ENCODE assay signal across 7 mouse cellular contexts in genomic region chr7:44816470-44817021, GRCm38 (mm10). TPM values are rescaled to one million over a fixed set of nuclear protein-coding genes. Genes with fewer than 3 reads are reported as not detected.
DNase-seq lines count a peak whose midpoint lies in the region; ATAC-seq and TF ChIP-seq lines count a peak whose summit lies in the region.

Gene Atf5 (minus strand): TSS chr7:44816658.

- ATAC-seq in G1E (ENCODE audit: extremely low read depth, insufficient number of reproducible peaks, low FRiP score, poor library complexity, severe bottlenecking) = no peak
- ATAC-seq in lung, postnatal 0 days = peak; percentile 18

- TF ChIP-seq POLR2A in heart, adult 2 months (IDR thresholded peaks at IDR 0.05; ENCODE audit: insufficient read depth, low read depth, low read length) = 0 out of 2 replicates have a peak, but pooled peaks have one; percentile 12

- TF ChIP-seq CTCF in G1E (IDR thresholded peaks at IDR 0.05; ENCODE audit: low read depth, low read length) = no peak
- no peak for TF ChIP-seq CTCF in heart, adult 2 months (IDR thresholded peaks at IDR 0.05)
- TF ChIP-seq CTCF in lung, postnatal 0 days (IDR thresholded peaks at IDR 0.05) = no peak

- no peaks in the 10 kb centered on the region for H3K27me3 ChIP-seq in G1E (ENCODE audit: insufficient read depth, low read length)
- H3K27me3 ChIP-seq in heart, adult 2 months (ENCODE audit: control insufficient read depth, insufficient read depth, low read length) = no peaks in the 10 kb centered on the region
- no peaks in the 10 kb centered on the region for H3K27me3 ChIP-seq in lung, postnatal 0 days (replicated peaks; ENCODE audit: insufficient read depth, low read length)

- H3K36me3 ChIP-seq in G1E (replicated peaks) = peaks cover 85% of the 10 kb centered on the region
- H3K36me3 ChIP-seq in heart, adult 2 months (ENCODE audit: control insufficient read depth, insufficient read depth, low read length) = peaks cover 14% of the 10 kb centered on the region
- H3K36me3 ChIP-seq in lung, postnatal 0 days (ENCODE audit: insufficient read depth, low read length) = no peaks in the 10 kb centered on the region; the same call in 1 of the 2 replicates

- H3K27ac ChIP-seq in heart, adult 2 months = peak within 1 kb of the TSS; percentile 93
- peak within 1 kb of the TSS; percentile 96 for H3K27ac ChIP-seq in lung, postnatal 0 days (ENCODE audit: low read length)

- TF ChIP-seq EP300 in heart, adult 2 months (IDR thresholded peaks at IDR 0.05; ENCODE audit: insufficient read depth, low read depth, low read length) = no peak
- TF ChIP-seq EP300 in lung, postnatal 0 days (IDR thresholded peaks at IDR 0.05) = no peak

- H3K4me1 ChIP-seq in G1E (ENCODE audit: insufficient read depth, low read depth, low read length) = peaks cover 64% of the 10 kb centered on the region
- peaks cover 21% of the 10 kb centered on the region for H3K4me1 ChIP-seq in heart, adult 2 months (ENCODE audit: control insufficient read depth, insufficient read depth, low read length)
- H3K4me1 ChIP-seq in lung, postnatal 0 days (ENCODE audit: insufficient read depth, low read depth, low read length) = peaks cover 18% of the 10 kb centered on the region; the same call in 1 of the 2 replicates

- WGBS in heart, adult 2 months = under 1% methylated on average over 55 of the region's 57 CpGs
- 1% methylated on average over 52 of the region's 57 CpGs for WGBS in large intestine, adult 2 months
- 2% methylated on average over 32 of the region's 57 CpGs for WGBS in lung, postnatal 0 days

- H3K4me3 ChIP-seq in G1E (ENCODE audit: low read depth, low read length) = peak within 1 kb of the TSS; percentile 88
- H3K4me3 ChIP-seq in heart, adult 2 months = peak within 1 kb of the TSS; percentile 81
- peak within 1 kb of the TSS; percentile 90 for H3K4me3 ChIP-seq in lung, postnatal 0 days (ENCODE audit: low read depth, low read length)

- DNase-seq in A20 (ENCODE audit: low read depth, low spot score) = peak; percentile 75
- DNase-seq in G1E (ENCODE audit: low spot score) = peak; percentile 72
- DNase-seq in embryo, embryonic 9.5 days (ENCODE audit: extremely low spot score) = peak; percentile 59
- peak; percentile 83 for DNase-seq in heart, adult 2 months
- DNase-seq in large intestine, adult 2 months (ENCODE audit: low read depth, low spot score) = no peak
- peak; percentile 67 for DNase-seq in lung, postnatal 0 days (ENCODE audit: low spot score)
- DNase-seq in urinary bladder, postnatal 14 days (ENCODE audit: low spot score) = peak; percentile 68

- H3K4me2 ChIP-seq in lung, postnatal 0 days (replicated peaks; ENCODE audit: low read depth, low read length) = peak within 1 kb of the TSS; percentile 82

- H3K9ac ChIP-seq in heart, adult 2 months (ENCODE audit: low read depth, low read length) = peak within 1 kb of the TSS; percentile 97
- H3K9ac ChIP-seq in lung, postnatal 0 days (replicated peaks; ENCODE audit: low read depth) = peak within 1 kb of the TSS; percentile 82

- H3K9me3 ChIP-seq in G1E (replicated peaks) = no peaks in the 10 kb centered on the region
- H3K9me3 ChIP-seq in lung, postnatal 0 days (ENCODE audit: low read length) = no peaks in the 10 kb centered on the region

- peaks cover 3% of the 10 kb centered on the region for H3K79me2 ChIP-seq in heart, adult 2 months (replicated peaks; ENCODE audit: control insufficient read depth, insufficient read depth, low read length)

- intact Hi-C loops in heart, adult 2 months (cut with DNase I) = loop anchor here (2.0 to 10.0 kb wide), 2 partner anchors 76 to 442 kb away; partner anchors contain the start of gene Med25

RNA-seq across cellular contexts. Expression of gene Atf5, which starts in this region (rescaled TPM):
- total RNA-seq in G1E (2014; fragmentation: Nextera tagmentation) = 37.7 and 58.5 TPM in 2 replicates
- 5.2 and 8.6 TPM in 2 replicates for total RNA-seq in G1E (2017)
- polyA plus RNA-seq in G1E (2012) = 282 and 396 TPM in 2 replicates
- 10 to 100 TPM; 60.2 to 63.4 TPM for total RNA-seq in heart, adult 2 months (2021)
- polyA plus RNA-seq in heart, adult 2 months (2012; rRNA removed) = 42.3 and 73.6 TPM in 2 replicates
- 29.8 and 41.4 TPM in 2 replicates for polyA plus RNA-seq in large intestine, adult 2 months (2012; rRNA removed)
- 6.0 and 6.1 TPM in 2 replicates for polyA plus RNA-seq in lung, postnatal 0 days (2015; fragmentation: Nextera tagmentation; extraction: Ambion mirVana)
